Mouse (Mus musculus) neural tube, embryonic 15.5 days (tissue): ENCODE measurements at regions not wholly inside any gene's neighbourhood (a gene's known extent, or its start where the extent isn't known, plus 50 kb on each side); places are given as distances from the start of the nearest gene placed in this dataset.

Experiments used
- ATAC-seq: fragments of 200-750 bp; cut with Nextera tagmentation; 2 replicates; pipeline ENCODE4 v1.8.0; 2017; ENCODE audit warnings: mild to moderate bottlenecking, moderate TSS enrichment, moderate library complexity; ENCODE audit not compliant: low FRiP score
- H3K27ac ChIP-seq: fragments of 300-500 bp; sonication (generic); replicated peaks from 2 replicates; pipeline ENCODE4 v1.5.1; 2015; ENCODE audit warnings: mild to moderate bottlenecking, inconsistent platforms
- H3K27me3 ChIP-seq: fragments of 300-500 bp; sonication (generic); replicated peaks from 2 replicates; pipeline ENCODE4 v1.6.1; 2015; ENCODE audit warnings: inconsistent platforms
- H3K36me3 ChIP-seq: fragments of 300-500 bp; sonication (generic); 2 replicates; pipeline ENCODE4 v1.6.1; 2015; ENCODE audit warnings: inconsistent platforms
- H3K4me1 ChIP-seq: fragments of 300-500 bp; sonication (generic); 2 replicates; pipeline ENCODE4 v1.6.1; 2015; ENCODE audit warnings: inconsistent platforms
- H3K4me2 ChIP-seq: fragments of 300-500 bp; sonication (generic); 2 replicates; pipeline ENCODE4 v1.6.1; 2015; ENCODE audit warnings: inconsistent platforms, mild to moderate bottlenecking, moderate library complexity
- H3K4me3 ChIP-seq: fragments of 300-500 bp; sonication (generic); replicated peaks from 2 replicates; pipeline ENCODE4 v1.5.1; 2015; ENCODE audit warnings: mild to moderate bottlenecking, inconsistent platforms
- H3K9ac ChIP-seq: fragments of 300-500 bp; sonication (generic); replicated peaks from 2 replicates; pipeline ENCODE4 v1.6.1; 2015; ENCODE audit warnings: mild to moderate bottlenecking, inconsistent platforms
- H3K9me3 ChIP-seq: fragments of 300-500 bp; sonication (generic); replicated peaks from 2 replicates; pipeline ENCODE4 v1.6.1; 2016; ENCODE audit warnings: inconsistent platforms
- WGBS: fragments of 180-500 bp; shearing (Covaris S2); methylation state at CpG from one replicate; pipeline ENCODE4 v1.1.7; 2015; ENCODE audit warnings: mixed read lengths; 5-methylcytosine and 5-hydroxymethylcytosine counted together

GRCm38 (mm10) chr8:103019121-103019520 lies 233.7 kb upstream of the Cdh11 start:
- H3K9ac ChIP-seq, result no peak overlapping the region
- no peaks in the 10 kb centered on the region for H3K27me3 ChIP-seq
- no peak for ATAC-seq
- no peak overlapping the region for H3K4me2 ChIP-seq
- H3K4me1 ChIP-seq, result no peaks in the 10 kb centered on the region
- H3K9me3 ChIP-seq, result no peaks in the 10 kb centered on the region
- 68% methylated on average over 4 of the region's 4 CpGs for WGBS
- no peak overlapping the region for H3K27ac ChIP-seq
- no peak overlapping the region for H3K4me3 ChIP-seq
- H3K36me3 ChIP-seq, result no peaks in the 10 kb centered on the region

GRCm38 (mm10) chr8:103023237-103023636 lies 237.8 kb upstream of the Cdh11 start:
- no peak for ATAC-seq
- H3K9me3 ChIP-seq, result no peaks in the 10 kb centered on the region
- H3K9ac ChIP-seq, result no peak overlapping the region
- H3K4me1 ChIP-seq, result no peaks in the 10 kb centered on the region
- H3K4me2 ChIP-seq, result no peak overlapping the region
- no peak overlapping the region for H3K4me3 ChIP-seq
- H3K27me3 ChIP-seq, result no peaks in the 10 kb centered on the region
- 48% methylated on average over 1 of the region's 1 CpGs for WGBS
- no peaks in the 10 kb centered on the region for H3K36me3 ChIP-seq
- no peak overlapping the region for H3K27ac ChIP-seq

GRCm38 (mm10) chr8:103031708-103032107 lies 246.3 kb upstream of the Cdh11 start:
- Histone ChIP-seq H3K9ac (no peak overlapping the region), H3K36me3 (no peaks in the 10 kb centered on the region), H3K27me3 (no peaks in the 10 kb centered on the region), H3K27ac (no peak overlapping the region), H3K4me1 (no peaks in the 10 kb centered on the region), H3K4me2 (no peak overlapping the region), H3K9me3 (no peaks in the 10 kb centered on the region), H3K4me3 (no peak overlapping the region)
- ATAC-seq, result no peak
- WGBS, result 76% methylated on average over 1 of the region's 1 CpGs

- 34% methylated on average over 3 of the region's 3 CpGs for WGBS
- Histone ChIP-seq H3K9me3 (no peaks in the 10 kb centered on the region), H3K4me3 (no peak overlapping the region)
Observed at GRCm38 (mm10) chr8:103033956-103034355, 248.5 kb upstream of the Cdh11 start.

GRCm38 (mm10) chr8:103072079-103072635 lies 286.7 kb upstream of the Cdh11 start:
- no peak for ATAC-seq

More at GRCm38 (mm10) chr8:103033956-103034355, 248.5 kb upstream of the Cdh11 start:
- ATAC-seq, result no peak
- H3K9ac ChIP-seq, result no peak overlapping the region
- no peak overlapping the region for H3K27ac ChIP-seq
- no peaks in the 10 kb centered on the region for H3K4me1 ChIP-seq
- no peak overlapping the region for H3K4me2 ChIP-seq
- H3K27me3 ChIP-seq, result no peaks in the 10 kb centered on the region
- H3K36me3 ChIP-seq, result no peaks in the 10 kb centered on the region

GRCm38 (mm10) chr8:103072646-103073045 lies 287.2 kb upstream of the Cdh11 start:
- H3K4me2 ChIP-seq, result no peak overlapping the region
- no peaks in the 10 kb centered on the region for H3K9me3 ChIP-seq
- H3K27me3 ChIP-seq, result no peaks in the 10 kb centered on the region
- H3K36me3 ChIP-seq, result no peaks in the 10 kb centered on the region
- H3K4me1 ChIP-seq, result no peaks in the 10 kb centered on the region
- WGBS, result 45% methylated on average over 1 of the region's 1 CpGs
- no peak for ATAC-seq
- H3K9ac ChIP-seq, result no peak overlapping the region
- H3K27ac ChIP-seq, result no peak overlapping the region
- no peak overlapping the region for H3K4me3 ChIP-seq

More at GRCm38 (mm10) chr8:103072079-103072635, 286.7 kb upstream of the Cdh11 start:
- Histone ChIP-seq H3K4me3 (no peak overlapping the region), H3K36me3 (no peaks in the 10 kb centered on the region), H3K4me1 (no peaks in the 10 kb centered on the region), H3K27me3 (no peaks in the 10 kb centered on the region), H3K9ac (no peak overlapping the region), H3K9me3 (no peaks in the 10 kb centered on the region), H3K27ac (no peak overlapping the region), H3K4me2 (no peak overlapping the region)
- 73% methylated on average over 5 of the region's 5 CpGs for WGBS

- no peak for ATAC-seq
- H3K27ac ChIP-seq, result no peak overlapping the region
- no peaks in the 10 kb centered on the region for H3K4me1 ChIP-seq
- H3K27me3 ChIP-seq, result no peaks in the 10 kb centered on the region
- no peak overlapping the region for H3K4me3 ChIP-seq
- H3K4me2 ChIP-seq, result no peak overlapping the region
- H3K9me3 ChIP-seq, result no peaks in the 10 kb centered on the region
- H3K36me3 ChIP-seq, result no peaks in the 10 kb centered on the region
- H3K9ac ChIP-seq, result no peak overlapping the region
- 58% methylated on average over 3 of the region's 3 CpGs for WGBS
Observed at GRCm38 (mm10) chr8:103078559-103078958, 293.1 kb upstream of the Cdh11 start.

- 80% methylated on average over 4 of the region's 4 CpGs for WGBS
- no peak overlapping the region for H3K9ac ChIP-seq
- ATAC-seq, result no peak
Observed at GRCm38 (mm10) chr8:103086956-103087482, 301.6 kb upstream of the Cdh11 start.

GRCm38 (mm10) chr8:103096496-103097092 lies 311.2 kb upstream of the Cdh11 start:
- no peak for ATAC-seq

More at GRCm38 (mm10) chr8:103086956-103087482, 301.6 kb upstream of the Cdh11 start:
- Histone ChIP-seq H3K4me3 (no peak overlapping the region), H3K4me2 (no peak overlapping the region), H3K9me3 (no peaks in the 10 kb centered on the region), H3K36me3 (no peaks in the 10 kb centered on the region), H3K4me1 (no peaks in the 10 kb centered on the region), H3K27me3 (no peaks in the 10 kb centered on the region), H3K27ac (no peak overlapping the region)

GRCm38 (mm10) chr8:103125581-103125980 lies 340.1 kb upstream of the Cdh11 start:
- no peaks in the 10 kb centered on the region for H3K4me1 ChIP-seq
- H3K4me3 ChIP-seq, result no peak overlapping the region
- no peak overlapping the region for H3K4me2 ChIP-seq
- H3K9ac ChIP-seq, result no peak overlapping the region
- WGBS, result 71% methylated on average over 7 of the region's 7 CpGs
- H3K9me3 ChIP-seq, result no peaks in the 10 kb centered on the region
- ATAC-seq, result no peak
- H3K27me3 ChIP-seq, result no peaks in the 10 kb centered on the region
- H3K27ac ChIP-seq, result no peak overlapping the region
- H3K36me3 ChIP-seq, result no peaks in the 10 kb centered on the region

More at GRCm38 (mm10) chr8:103096496-103097092, 311.2 kb upstream of the Cdh11 start:
- H3K9me3 ChIP-seq, result no peaks in the 10 kb centered on the region
- no peak overlapping the region for H3K27ac ChIP-seq
- no peak overlapping the region for H3K4me2 ChIP-seq
- H3K9ac ChIP-seq, result no peak overlapping the region
- H3K4me3 ChIP-seq, result no peak overlapping the region
- no peaks in the 10 kb centered on the region for H3K4me1 ChIP-seq
- H3K27me3 ChIP-seq, result no peaks in the 10 kb centered on the region
- 79% methylated on average over 4 of the region's 4 CpGs for WGBS
- H3K36me3 ChIP-seq, result no peaks in the 10 kb centered on the region

GRCm38 (mm10) chr8:103138136-103138535 lies 352.7 kb upstream of the Cdh11 start:
- no peak overlapping the region for H3K4me2 ChIP-seq
- no peak for ATAC-seq
- no peaks in the 10 kb centered on the region for H3K9me3 ChIP-seq
- H3K36me3 ChIP-seq, result no peaks in the 10 kb centered on the region
- no peak overlapping the region for H3K9ac ChIP-seq
- no peak overlapping the region for H3K27ac ChIP-seq
- WGBS, result 86% methylated on average over 1 of the region's 1 CpGs
- no peaks in the 10 kb centered on the region for H3K27me3 ChIP-seq
- H3K4me1 ChIP-seq, result no peaks in the 10 kb centered on the region
- no peak overlapping the region for H3K4me3 ChIP-seq

- peaks cover 12% of the 10 kb centered on the region; the same call in 1 of the 2 replicates for H3K4me1 ChIP-seq
- no peaks in the 10 kb centered on the region for H3K36me3 ChIP-seq
- no peak overlapping the region for H3K27ac ChIP-seq
- H3K27me3 ChIP-seq, result no peaks in the 10 kb centered on the region
- no peak overlapping the region for H3K4me2 ChIP-seq
- no peaks in the 10 kb centered on the region for H3K9me3 ChIP-seq
- ATAC-seq, result no peak
- no peak overlapping the region for H3K4me3 ChIP-seq
- no peak overlapping the region for H3K9ac ChIP-seq
- 72% methylated on average over 1 of the region's 1 CpGs for WGBS
Observed at GRCm38 (mm10) chr8:103144835-103145234, 359.4 kb upstream of the Cdh11 start.
